Mouse (Mus musculus) bone marrow, adult 2 months (tissue): ENCODE data around the gene Akt1.
A peak's percentile ranks its signal among the peaks of the same experiment; 100 is the strongest.

Experiments used
- CTCF ChIP-seq: fragments of 200-500 bp; IDR thresholded peaks from 2 replicates; pipeline ENCODE4 v1.5.1; 2011; ENCODE audit warnings: low read length, control low read depth; ENCODE audit not compliant: control insufficient read depth, insufficient read depth
- POLR2A ChIP-seq: fragments of 200-500 bp; IDR thresholded peaks from 2 replicates; pipeline ENCODE4 v1.6.1; 2011; ENCODE audit warnings: low read depth, mild to moderate bottlenecking, control low read depth, low read length, borderline replicate concordance; ENCODE audit not compliant: control insufficient read depth

- TF ChIP-seq POLR2A (no peak), CTCF (peak; percentile 67)
Measured at GRCm38 (mm10) chr12:112627097-112627881, 47.4 kb downstream of the Akt1 start.
